Mouse (Mus musculus): ENCODE measurements at regions not wholly inside any gene's neighbourhood (a gene's known extent, or its start where the extent isn't known, plus 50 kb on each side); places are given as distances from the start of the nearest gene placed in this dataset.

DNA sequence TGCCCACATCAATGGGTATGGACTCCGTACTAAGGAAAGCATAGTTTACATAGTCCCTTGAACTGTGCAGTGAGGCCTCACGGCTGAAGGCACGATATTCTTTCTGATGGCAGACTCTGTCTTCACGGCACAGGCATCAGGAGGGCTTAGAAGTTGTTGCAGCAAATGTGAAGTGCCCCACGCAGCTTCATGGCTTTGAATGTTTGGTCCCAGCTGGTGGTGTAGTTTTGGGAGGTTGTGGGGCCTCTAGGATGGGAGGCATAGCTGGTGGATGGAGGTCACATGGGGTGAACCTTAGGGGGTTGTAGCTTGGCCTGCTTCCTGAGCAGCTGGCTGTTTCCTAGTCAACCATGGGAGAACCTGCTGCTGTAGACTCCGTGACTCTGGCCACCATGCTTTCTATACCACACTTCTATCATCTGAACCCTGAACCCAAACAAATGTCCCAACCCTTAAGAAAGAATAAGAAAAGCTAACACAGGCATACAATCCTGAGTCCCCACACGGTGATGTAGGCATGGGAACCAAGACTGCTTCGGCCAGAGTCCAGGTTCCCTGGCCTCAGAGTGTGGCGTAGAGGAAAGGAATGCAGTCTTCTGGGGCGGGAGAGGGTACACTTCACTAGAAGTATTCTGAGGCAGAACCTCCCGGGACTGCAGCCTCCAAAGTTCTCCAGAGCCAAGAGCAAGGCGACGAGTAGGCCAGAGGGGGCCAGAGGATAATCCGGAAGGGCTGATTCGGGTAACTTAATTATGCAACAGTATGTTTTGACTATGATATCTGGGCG, 59.2 kb upstream of the Cnih3 start:
- H3K4me3 ChIP-seq (ENCODE audit: insufficient read depth, poor library complexity, severe bottlenecking) = no peak overlapping the region
- no peak overlapping the region for H3ac ChIP-seq (ENCODE audit: control insufficient read depth, insufficient read length, low read depth)
- no peaks in the 10 kb centered on the region for H3K79me2 ChIP-seq (ENCODE audit: control insufficient read depth, insufficient read depth)
- H3K79me3 ChIP-seq (ENCODE audit: low read depth) = no peaks in the 10 kb centered on the region
- peaks cover 3% of the 10 kb centered on the region for H3K27me3 ChIP-seq (ENCODE audit: control insufficient read depth, insufficient read depth, insufficient read length)
- H3K36me3 ChIP-seq (ENCODE audit: control insufficient read depth, insufficient read depth) = no peaks in the 10 kb centered on the region
- TF ChIP-seq MAX (IDR thresholded peaks at IDR 0.05) = no peak
- no peak for TF ChIP-seq MYOG (IDR thresholded peaks at IDR 0.05; ENCODE audit: control insufficient read depth, extremely low read depth, insufficient read length)
- no peak for TF ChIP-seq CEBPB (IDR thresholded peaks at IDR 0.05; ENCODE audit: low read depth)
- TF ChIP-seq USF1 (IDR thresholded peaks at IDR 0.05; ENCODE audit: low read depth) = no peak
- no peak for TF ChIP-seq MYOD1 (IDR thresholded peaks at IDR 0.05; ENCODE audit: control insufficient read depth, insufficient read length, low read depth)
- no peak for TF ChIP-seq CTCF (IDR thresholded peaks at IDR 0.05; ENCODE audit: control insufficient read depth, insufficient read depth, insufficient read length)
- TF ChIP-seq FOSL1 (IDR thresholded peaks at IDR 0.05; ENCODE audit: insufficient read depth, low read length, poor library complexity, severe bottlenecking) = no peak

DNA sequence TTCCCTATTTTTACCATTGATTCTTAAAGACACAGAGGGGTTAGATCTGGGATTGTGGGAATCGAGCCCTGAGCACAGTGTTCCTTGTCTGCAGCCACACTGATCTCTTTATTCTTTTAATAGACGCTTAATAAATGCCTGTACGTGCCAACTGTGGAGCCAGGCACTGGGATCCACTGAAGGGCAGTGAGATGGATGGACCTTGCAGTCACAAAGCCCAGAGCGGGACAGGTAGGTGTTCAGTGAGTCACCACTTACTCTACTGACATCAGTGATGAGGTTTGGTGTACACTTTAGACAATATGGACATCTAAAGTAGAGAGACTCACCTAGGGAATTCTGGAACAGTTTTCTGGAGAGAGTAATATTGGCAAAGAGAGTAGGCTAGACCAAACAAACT, 56.8 kb upstream of the Cnih3 start:
- H3ac ChIP-seq (ENCODE audit: control insufficient read depth, insufficient read length, low read depth) = no peak overlapping the region

GRCm38 (mm10) chr1:181298063-181298462, 54.4 kb upstream of the Cnih3 start:
- Histone ChIP-seq H3K27me3 (ENCODE audit: control insufficient read depth, insufficient read depth, insufficient read length) (no peaks in the 10 kb centered on the region), H3K36me3 (ENCODE audit: control insufficient read depth, insufficient read depth) (no peaks in the 10 kb centered on the region), H3K79me2 (ENCODE audit: control insufficient read depth, insufficient read depth) (no peaks in the 10 kb centered on the region), H3ac (ENCODE audit: control insufficient read depth, insufficient read length, low read depth) (no peak overlapping the region), H3K79me3 (ENCODE audit: low read depth) (no peaks in the 10 kb centered on the region), H3K4me3 (ENCODE audit: insufficient read depth, poor library complexity, severe bottlenecking) (no peak overlapping the region)
- TF ChIP-seq MAX (IDR thresholded peaks at IDR 0.05) = no peak
- TF ChIP-seq FOSL1 (IDR thresholded peaks at IDR 0.05; ENCODE audit: insufficient read depth, low read length, poor library complexity, severe bottlenecking) = no peak
- no peak for TF ChIP-seq CEBPB (IDR thresholded peaks at IDR 0.05; ENCODE audit: low read depth)
- no peak for TF ChIP-seq USF1 (IDR thresholded peaks at IDR 0.05; ENCODE audit: low read depth)
- TF ChIP-seq CTCF (IDR thresholded peaks at IDR 0.05; ENCODE audit: control insufficient read depth, insufficient read depth, insufficient read length) = no peak
- no peak for TF ChIP-seq MYOG (IDR thresholded peaks at IDR 0.05; ENCODE audit: control insufficient read depth, extremely low read depth, insufficient read length)
- no peak for TF ChIP-seq MYOD1 (IDR thresholded peaks at IDR 0.05; ENCODE audit: control insufficient read depth, insufficient read length, low read depth)

More for the DNA sequence above, 56.8 kb upstream of the Cnih3 start:
- Histone ChIP-seq H3K79me2 (ENCODE audit: control insufficient read depth, insufficient read depth) (no peaks in the 10 kb centered on the region), H3K36me3 (ENCODE audit: control insufficient read depth, insufficient read depth) (no peaks in the 10 kb centered on the region), H3K27me3 (ENCODE audit: control insufficient read depth, insufficient read depth, insufficient read length) (peaks cover 3% of the 10 kb centered on the region), H3K79me3 (ENCODE audit: low read depth) (no peaks in the 10 kb centered on the region), H3K4me3 (ENCODE audit: insufficient read depth, poor library complexity, severe bottlenecking) (no peak overlapping the region)
- TF ChIP-seq FOSL1 (IDR thresholded peaks at IDR 0.05; ENCODE audit: insufficient read depth, low read length, poor library complexity, severe bottlenecking) (no peak), USF1 (IDR thresholded peaks at IDR 0.05; ENCODE audit: low read depth) (no peak), CEBPB (IDR thresholded peaks at IDR 0.05; ENCODE audit: low read depth) (no peak), CTCF (IDR thresholded peaks at IDR 0.05; ENCODE audit: control insufficient read depth, insufficient read depth, insufficient read length) (no peak), MAX (IDR thresholded peaks at IDR 0.05) (no peak), MYOG (IDR thresholded peaks at IDR 0.05; ENCODE audit: control insufficient read depth, extremely low read depth, insufficient read length) (no peak), MYOD1 (IDR thresholded peaks at IDR 0.05; ENCODE audit: control insufficient read depth, insufficient read length, low read depth) (no peak)

GRCm38 (mm10) chr1:181299075-181299665, 53.3 kb upstream of the Cnih3 start:
- Histone ChIP-seq H3ac (ENCODE audit: control insufficient read depth, insufficient read length, low read depth) (no peak overlapping the region), H3K4me3 (ENCODE audit: insufficient read depth, poor library complexity, severe bottlenecking) (no peak overlapping the region), H3K36me3 (ENCODE audit: control insufficient read depth, insufficient read depth) (no peaks in the 10 kb centered on the region), H3K79me2 (ENCODE audit: control insufficient read depth, insufficient read depth) (no peaks in the 10 kb centered on the region), H3K79me3 (ENCODE audit: low read depth) (no peaks in the 10 kb centered on the region), H3K27me3 (ENCODE audit: control insufficient read depth, insufficient read depth, insufficient read length) (no peaks in the 10 kb centered on the region)
- no peak for TF ChIP-seq MAX (IDR thresholded peaks at IDR 0.05)
- TF ChIP-seq MYOD1 (IDR thresholded peaks at IDR 0.05; ENCODE audit: control insufficient read depth, insufficient read length, low read depth) = no peak
- TF ChIP-seq USF1 (IDR thresholded peaks at IDR 0.05; ENCODE audit: low read depth) = no peak
- no peak for TF ChIP-seq MYOG (IDR thresholded peaks at IDR 0.05; ENCODE audit: control insufficient read depth, extremely low read depth, insufficient read length)
- TF ChIP-seq CEBPB (IDR thresholded peaks at IDR 0.05; ENCODE audit: low read depth) = no peak
- no peak for TF ChIP-seq CTCF (IDR thresholded peaks at IDR 0.05; ENCODE audit: control insufficient read depth, insufficient read depth, insufficient read length)
- no peak for TF ChIP-seq FOSL1 (IDR thresholded peaks at IDR 0.05; ENCODE audit: insufficient read depth, low read length, poor library complexity, severe bottlenecking)

- H3K79me3 ChIP-seq (ENCODE audit: low read depth) = no peaks in the 10 kb centered on the region
- no peaks in the 10 kb centered on the region for H3K36me3 ChIP-seq (ENCODE audit: control insufficient read depth, insufficient read depth)
- H3ac ChIP-seq (ENCODE audit: control insufficient read depth, insufficient read length, low read depth) = no peak overlapping the region
- TF ChIP-seq CTCF (IDR thresholded peaks at IDR 0.05; ENCODE audit: control insufficient read depth, insufficient read depth, insufficient read length) (no peak), CEBPB (IDR thresholded peaks at IDR 0.05; ENCODE audit: low read depth) (no peak), MYOD1 (IDR thresholded peaks at IDR 0.05; ENCODE audit: control insufficient read depth, insufficient read length, low read depth) (no peak), MYOG (IDR thresholded peaks at IDR 0.05; ENCODE audit: control insufficient read depth, extremely low read depth, insufficient read length) (no peak), FOSL1 (IDR thresholded peaks at IDR 0.05; ENCODE audit: insufficient read depth, low read length, poor library complexity, severe bottlenecking) (no peak), MAX (IDR thresholded peaks at IDR 0.05) (no peak), USF1 (IDR thresholded peaks at IDR 0.05; ENCODE audit: low read depth) (no peak)
- H3K4me3 ChIP-seq (ENCODE audit: insufficient read depth, poor library complexity, severe bottlenecking) = no peak overlapping the region
- H3K27me3 ChIP-seq (ENCODE audit: control insufficient read depth, insufficient read depth, insufficient read length) = no peaks in the 10 kb centered on the region
- no peaks in the 10 kb centered on the region for H3K79me2 ChIP-seq (ENCODE audit: control insufficient read depth, insufficient read depth)
These were observed 52.6 kb upstream of the Cnih3 start for GRCm38 (mm10) chr1:181299826-181300225.

Data from C2C12 (cell line).